Mouse (Mus musculus): ENCODE results near the gene Tgfa.

The Tgfa gene

DNA sequence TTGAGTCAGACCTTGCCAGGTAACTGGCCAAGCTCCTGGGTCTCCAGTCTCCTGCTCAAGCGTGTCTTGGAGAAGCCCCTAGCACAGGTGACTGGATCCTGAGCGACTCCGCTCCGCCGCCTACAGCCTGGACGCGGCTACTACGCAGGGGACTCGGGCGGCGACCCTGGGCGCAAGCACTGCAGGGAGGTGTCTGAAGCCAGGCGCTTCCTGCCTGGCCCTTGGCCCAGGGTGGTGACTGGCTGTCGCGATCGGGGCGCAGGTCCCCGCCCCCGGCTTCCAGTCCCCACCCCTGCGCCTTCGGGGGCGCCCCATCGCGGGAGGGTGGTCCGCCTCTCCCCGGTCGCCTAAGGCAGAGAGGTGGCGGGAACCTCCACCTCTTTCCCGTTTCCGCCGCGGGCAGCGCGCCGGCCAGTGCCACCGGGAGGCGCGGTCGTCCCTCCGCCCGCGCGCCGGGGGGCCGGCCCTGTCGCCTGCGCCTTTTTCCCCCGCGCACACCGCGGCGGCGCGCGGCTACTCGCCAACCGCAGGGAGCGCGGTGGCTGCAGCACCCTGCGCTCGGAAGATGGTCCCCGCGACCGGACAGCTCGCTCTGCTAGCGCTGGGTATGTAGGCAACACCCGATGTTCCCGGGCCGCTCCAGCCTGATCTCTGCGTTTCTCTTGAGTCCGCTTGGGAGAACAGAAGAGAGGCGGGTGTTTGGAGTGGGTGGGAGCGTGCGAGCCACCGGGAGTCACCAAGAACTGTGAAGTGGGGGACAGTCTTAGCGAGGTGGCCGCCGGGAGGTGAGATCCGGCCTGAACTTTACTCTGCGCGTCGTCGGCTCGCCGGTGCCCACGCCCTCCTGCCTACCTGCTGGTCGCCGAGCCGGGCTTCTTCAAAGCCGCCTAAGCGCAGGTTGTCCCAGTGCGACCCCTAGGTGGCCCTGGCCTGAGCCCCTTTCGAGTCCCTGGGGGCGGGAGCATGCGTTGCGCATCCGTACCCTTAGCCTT, at the start of gene Tgfa:
Tgfa (plus strand) TSS at position 283 of the 992 bp plus-strand sequence.
- DNase-seq (ENCODE audit: low read depth, low spot score), result no peak

DNA sequence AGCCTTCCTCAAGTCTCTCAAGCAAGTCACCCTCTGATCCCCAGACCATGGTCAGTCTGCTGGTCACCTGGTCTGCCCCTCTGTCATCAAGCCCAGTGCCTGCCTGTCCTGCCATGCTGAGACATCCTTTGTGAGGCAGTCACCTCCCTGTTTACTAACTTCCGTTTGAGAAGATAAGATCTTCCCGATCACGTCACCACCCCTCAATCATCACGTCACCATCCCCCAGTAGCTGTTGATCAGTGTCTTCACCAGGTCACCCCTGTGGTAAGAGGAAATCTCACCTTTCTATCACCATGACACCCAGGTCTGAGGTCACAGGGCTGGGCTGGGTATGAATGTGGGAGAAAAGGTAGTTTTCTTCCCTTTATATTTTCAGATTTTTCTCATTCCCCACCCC, 46.5 kb upstream of the Tgfa start:
- no peak for DNase-seq (ENCODE audit: low read depth, low spot score)

DNA sequence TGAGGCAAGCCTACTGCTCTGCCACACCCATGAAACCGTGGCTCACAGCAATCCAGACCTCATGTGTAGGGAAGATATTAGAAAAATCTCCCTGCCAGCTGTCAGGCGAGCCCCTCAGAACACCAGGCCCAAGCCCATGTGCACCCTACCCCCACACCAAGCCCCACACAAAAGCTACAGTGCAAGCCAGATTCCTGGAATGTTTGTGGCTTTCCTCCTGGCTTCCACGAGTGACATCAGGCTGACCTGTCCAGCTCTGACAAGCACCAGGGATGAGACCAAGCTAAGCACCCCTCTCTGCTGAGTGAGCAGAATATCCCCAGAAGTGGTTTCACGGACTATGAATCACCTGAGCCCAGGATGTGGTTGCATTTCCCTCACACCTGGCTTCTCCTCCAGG, 46.0 kb upstream of the Tgfa start:
- DNase-seq (ENCODE audit: low read depth, low spot score), result no peak

DNA sequence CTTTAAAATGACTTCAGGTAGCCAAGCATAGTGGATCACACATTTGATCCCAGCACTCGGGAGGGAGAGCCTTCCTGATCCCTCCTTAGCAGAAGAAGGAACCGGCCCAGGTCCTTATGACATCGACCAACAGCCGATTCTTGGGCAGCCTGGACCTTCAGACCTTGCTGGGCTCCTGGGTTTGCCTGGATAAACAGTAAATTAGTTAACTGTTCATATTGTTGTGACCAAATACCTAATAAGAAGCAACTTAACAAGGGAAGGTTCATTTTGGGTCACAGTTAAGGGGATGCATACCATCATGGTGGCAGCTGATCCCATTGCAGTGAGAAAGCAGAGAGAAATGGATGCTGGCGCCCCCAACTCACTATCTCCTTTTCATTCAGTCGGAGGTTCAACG, 42.3 kb upstream of the Tgfa start:
- no peak for DNase-seq (ENCODE audit: low read depth, low spot score)

DNA sequence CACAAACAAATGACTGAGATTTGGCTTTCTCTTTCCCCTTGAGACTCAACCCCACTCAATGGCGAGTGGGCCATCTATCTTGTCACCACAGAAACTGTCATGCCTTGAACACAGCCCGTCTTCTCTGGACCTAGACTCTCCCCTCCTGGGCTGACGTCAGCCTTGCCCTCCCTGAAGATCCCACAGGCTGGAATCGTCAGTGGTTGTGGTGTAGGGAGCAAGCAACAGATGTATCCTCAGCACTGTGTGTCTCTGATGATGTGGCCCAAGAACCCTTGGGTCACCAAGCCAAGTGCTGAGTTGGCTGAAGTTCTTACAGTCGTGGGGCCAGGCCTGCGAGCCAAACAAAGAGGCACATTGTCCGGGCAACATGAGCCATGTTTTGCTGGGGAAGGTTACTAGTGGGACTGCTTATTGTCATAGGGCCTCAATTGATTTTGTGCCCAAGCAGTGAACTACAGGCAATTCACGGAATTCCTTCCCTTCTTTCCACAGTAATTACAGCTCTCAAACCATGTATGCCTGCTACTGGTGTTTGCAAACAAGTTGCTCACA, 41.5 kb upstream of the Tgfa start:
- DNase-seq (ENCODE audit: low read depth, low spot score), result no peak

DNA sequence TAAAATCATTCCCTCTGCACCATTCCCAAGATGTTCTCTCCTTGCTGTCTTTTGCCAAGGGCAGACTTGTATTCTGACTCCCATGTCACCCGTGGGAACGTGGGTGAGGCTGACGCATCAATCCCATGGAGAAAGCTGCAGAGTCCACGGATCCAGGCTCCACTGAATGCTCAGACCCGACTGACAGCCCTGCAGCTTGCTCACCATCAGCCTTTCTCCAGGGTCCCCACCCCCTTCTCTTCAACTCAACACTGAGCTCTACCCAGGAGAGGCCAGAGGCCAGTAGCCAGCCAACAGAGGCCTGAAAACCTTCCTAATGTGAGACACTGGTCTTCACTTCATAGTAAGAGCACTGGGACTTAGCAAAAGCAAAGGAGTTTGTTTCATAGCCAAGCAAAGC, 41.0 kb upstream of the Tgfa start:
- no peak for DNase-seq (ENCODE audit: low read depth, low spot score)

DNA sequence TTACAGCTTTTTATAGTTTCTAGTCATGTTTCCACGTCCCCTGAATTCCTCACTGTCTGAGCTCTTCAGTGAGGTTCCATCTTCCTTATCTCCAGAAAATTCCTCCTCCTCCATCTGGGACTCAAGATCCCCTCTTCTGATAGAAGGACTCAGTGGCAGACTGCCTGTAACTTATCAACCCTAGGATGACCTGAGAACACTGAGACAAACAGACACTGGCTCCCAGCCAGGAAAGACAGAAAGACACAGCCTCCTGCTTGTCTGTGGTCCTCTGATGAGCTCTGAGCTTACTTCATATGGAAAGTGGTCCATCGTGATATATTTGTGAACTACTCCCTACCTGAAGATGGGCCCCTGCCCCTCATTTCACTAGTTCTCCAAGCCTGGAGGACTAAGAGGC, 40.5 kb upstream of the Tgfa start:
- DNase-seq (ENCODE audit: low read depth, low spot score), result no peak

DNA sequence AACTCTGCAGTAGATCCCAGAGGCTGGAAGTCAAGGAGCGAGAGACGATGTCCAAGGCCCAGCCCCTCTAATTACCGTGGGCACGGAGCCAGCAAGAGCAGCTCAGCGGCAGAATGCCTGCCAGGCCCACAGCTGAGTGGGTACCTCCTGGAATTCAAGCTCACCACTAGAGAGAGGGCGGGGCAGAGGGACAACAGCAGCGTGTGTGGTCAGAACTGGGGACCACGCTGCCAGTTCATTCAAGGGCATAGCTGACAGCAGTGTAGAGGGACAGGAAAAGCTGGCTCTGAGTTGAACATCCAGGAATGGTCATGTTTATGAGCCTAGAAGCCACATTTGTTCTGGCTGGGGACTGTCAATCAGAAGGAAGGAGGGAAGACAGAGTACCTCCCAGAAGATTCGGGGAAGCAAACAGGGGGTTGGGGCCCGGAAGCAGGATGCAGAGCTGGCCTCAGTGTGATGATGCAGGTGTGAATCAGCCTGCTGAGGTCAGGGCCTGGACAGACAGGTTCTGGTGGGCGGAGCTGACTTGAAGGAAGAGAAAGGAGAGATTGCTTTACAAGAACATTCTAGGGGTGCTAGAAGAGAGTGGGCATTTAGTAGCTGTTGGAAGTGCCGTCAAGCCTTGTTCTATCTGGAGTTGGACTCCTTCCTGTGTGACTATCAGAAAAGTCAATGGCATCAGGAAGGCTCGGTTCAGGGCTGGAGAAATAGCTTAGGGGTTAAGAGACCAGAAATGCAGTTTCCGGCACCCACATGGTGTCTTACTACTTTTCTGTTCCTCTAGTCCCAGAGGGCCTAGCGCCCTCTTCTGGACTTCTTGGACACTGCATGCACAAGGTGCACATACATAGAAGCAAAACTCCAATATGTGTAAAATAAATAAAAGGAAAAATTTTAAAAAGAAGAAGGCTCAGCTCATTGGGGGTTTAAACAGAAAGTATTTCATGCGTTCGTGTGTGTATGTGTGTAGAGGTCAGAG, 37.5 kb upstream of the Tgfa start:
- no peak for DNase-seq (ENCODE audit: low read depth, low spot score)

DNA sequence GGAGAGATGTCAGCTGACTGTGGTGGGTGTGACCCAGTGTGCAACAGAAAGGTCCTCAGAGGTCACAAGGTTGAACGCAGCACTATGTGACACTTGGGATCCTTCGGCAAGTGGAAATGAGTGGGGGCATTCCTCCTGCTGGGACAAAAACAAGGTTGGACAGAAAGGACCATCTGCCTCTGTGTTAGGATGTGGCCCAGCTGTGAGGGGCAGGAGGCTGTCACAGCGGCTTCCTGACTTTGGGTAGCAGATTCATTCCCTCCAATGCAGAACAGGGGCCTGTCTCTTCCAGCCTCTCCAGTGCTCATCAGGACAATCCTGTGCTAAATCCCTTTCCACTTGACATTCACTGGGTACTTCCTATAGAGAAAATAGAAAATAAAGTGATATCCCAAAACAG, 34.1 kb upstream of the Tgfa start:
- DNase-seq (ENCODE audit: low read depth, low spot score), result no peak

DNA sequence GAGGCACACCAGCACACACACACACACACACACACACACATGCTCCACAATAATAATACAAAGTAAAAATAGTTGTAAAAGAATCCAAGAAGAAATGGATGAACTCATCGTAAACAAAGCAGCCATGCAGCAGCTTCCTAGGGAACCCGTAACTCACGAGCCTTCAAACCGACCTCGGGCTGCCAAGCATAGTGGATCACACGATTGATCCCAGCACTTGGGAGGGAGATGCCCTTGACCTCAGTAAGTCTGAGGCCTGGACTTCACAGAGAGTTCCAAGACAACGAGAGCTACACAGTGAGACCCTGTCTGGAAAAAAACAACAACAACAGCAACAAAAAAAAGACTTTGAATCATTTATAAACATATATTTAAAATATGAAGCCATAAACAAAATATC, 33.4 kb upstream of the Tgfa start:
- DNase-seq (ENCODE audit: low read depth, low spot score), result no peak

DNA sequence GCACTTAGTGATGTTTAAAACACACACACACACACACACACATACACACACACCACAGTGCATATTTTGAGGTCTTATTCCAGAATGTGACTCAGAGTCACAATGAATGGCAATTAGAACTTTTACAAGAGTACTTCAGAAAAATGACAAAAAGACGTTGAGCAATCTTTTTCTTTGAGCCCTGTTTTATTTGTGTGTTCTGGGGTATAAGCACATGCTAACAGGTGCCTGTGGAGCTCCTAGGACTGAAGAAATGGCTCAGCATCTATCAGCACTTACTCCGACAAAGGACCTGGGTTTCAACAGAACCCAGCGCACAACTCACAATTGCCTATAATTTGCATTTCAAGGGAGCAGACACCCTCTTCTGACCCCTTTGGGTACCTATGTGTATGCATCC, 31.0 kb upstream of the Tgfa start:
- DNase-seq (ENCODE audit: low read depth, low spot score), result no peak

DNA sequence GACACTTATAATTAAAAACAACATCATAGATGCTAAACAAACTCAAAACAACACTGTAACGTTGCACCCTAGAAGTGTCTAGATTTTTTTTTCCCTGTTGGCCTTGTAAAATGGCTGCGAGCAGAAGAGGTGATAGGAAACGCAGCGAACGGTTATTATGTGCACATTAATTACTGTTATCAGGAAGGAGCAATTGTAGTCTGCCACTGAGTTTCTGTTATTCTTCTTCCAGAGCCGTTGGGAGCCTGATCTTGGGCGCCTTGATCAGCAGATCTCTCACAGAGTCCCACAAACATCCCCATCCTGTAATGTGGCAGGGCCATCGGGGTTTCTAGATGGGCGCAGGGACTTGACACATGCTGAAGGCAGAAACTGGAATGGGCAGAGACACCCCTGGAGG, 28.6 kb upstream of the Tgfa start:
- DNase-seq (ENCODE audit: low read depth, low spot score), result no peak

DNA sequence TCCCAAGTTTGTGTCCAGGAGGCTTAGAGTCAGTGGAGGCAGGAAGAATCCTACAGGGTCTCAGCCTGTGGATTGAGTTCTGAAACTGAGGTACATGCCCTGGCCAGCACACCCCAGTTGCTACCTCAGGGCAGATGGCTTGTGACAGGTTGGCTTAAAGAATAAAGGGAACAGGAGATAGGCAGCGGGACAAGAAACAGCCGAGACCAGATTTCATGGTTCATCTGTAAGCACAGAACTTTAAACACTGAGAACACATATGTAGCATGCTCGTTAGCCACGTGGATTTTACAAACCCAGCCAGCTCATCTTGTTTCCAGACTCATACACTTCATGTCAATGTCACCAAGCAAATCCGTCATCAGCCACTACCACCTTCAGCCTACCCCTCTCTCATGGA, 27.2 kb upstream of the Tgfa start:
- no peak for DNase-seq (ENCODE audit: low read depth, low spot score)

DNA sequence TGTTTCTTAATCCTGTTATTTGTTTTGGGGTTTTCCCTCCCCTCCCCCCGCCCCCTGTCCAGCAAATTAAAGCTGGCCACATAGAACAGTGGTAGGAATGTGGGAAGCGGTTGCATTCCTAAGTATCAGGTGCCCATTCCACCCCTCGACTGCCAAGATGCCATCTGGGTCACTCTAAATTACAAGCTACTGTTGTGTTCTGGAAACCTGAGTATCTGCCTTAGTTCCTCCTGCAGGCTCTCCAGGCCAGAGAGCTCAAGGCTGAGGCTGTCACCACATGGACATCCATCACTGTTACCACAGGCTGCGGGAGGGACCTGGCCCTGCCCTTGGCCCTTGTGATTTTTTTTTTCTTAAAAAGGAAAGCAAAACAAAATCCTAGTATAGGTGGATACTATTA, 25.9 kb upstream of the Tgfa start:
- no peak for DNase-seq (ENCODE audit: low read depth, low spot score)

DNA sequence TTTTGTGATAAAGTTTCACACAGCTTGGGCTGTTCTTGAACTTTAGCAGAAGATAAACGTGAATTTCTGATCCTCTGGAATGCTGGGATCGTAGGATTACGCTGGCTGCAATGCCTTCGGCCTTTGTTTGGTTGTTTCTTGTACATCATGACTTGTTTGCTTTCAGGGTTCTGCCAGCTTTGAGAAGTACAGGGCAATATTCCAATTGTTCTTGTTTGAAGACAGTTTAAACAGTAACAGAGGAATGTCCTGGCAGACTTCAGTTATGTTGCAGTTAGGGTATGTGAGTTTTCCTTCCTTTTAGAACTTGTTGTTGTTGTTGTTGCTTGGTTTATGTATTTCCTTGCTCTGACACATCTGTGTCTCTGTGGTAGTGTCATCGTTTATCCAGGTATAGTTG, 18.8 kb upstream of the Tgfa start:
- DNase-seq (ENCODE audit: low read depth, low spot score), result no peak

DNA sequence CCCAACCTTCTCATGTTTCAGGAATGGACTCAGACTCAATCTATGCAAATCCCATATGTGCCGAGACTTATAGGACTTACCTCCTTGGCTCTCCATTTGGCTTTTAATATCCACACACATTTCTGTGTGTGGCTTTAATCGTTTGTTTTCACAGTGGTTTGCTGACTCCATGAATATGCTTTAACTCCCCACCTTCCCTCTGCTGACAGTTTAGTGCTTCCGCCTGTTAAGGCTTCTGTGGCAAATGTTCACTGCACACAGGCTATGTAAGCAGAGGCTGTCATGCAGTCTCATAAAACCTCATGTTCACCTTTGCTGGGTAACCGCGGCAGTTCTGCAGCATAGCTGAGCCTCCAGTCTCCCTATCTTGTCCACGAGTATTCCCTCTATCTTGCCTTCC, 18.3 kb upstream of the Tgfa start:
- DNase-seq (ENCODE audit: low read depth, low spot score), result no peak

DNA sequence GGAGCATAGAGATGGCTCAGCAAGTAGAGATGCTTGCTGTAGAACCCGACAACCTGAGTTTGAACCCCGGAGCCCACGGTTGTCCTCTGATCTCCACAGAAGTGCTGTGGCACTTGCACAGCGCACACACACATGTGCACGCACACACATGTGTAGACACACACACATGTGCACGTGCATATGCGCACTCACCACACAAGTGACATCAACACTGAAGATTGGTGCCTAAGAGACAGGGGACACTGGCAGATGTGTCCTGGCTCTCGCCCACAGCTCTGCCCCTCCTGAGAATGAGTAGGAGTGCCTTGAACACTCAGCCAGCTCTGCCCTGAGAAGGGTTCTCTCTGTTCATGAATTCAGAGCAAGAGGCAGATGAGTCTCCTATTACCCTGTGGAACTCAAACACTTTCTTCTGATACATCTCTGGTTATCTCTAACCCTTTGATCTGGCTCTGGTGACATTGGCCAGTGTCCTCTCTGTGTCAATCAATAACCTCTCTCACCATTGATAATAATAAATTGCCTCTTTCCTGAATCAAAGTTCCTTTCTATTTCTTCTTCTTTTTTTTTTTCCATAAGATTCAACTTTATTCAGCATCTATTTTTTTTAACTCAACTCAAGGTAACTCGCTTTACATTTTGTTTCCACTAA, 17.6 kb upstream of the Tgfa start:
- no peak for DNase-seq (ENCODE audit: low read depth, low spot score)

DNA sequence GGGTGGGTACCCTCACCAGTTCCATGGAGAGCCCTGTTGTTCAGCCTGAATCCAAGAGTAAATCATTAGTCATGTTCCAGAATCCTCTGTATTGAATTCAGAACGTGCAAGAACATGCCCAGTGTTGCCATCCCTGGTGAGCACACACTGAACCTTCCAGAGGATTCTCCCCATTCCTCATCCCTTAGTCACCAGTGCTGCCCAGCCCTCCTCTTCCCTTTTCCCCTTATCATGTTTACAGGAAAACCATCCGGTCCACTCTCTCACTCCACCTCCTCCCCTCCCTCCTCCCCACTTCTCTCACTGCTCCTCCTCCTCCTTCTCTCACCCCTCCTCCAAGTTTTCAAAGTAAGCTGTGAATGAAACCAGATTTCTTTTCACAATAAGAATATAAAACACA, 14.4 kb upstream of the Tgfa start:
- no peak for DNase-seq (ENCODE audit: low read depth, low spot score)

DNA sequence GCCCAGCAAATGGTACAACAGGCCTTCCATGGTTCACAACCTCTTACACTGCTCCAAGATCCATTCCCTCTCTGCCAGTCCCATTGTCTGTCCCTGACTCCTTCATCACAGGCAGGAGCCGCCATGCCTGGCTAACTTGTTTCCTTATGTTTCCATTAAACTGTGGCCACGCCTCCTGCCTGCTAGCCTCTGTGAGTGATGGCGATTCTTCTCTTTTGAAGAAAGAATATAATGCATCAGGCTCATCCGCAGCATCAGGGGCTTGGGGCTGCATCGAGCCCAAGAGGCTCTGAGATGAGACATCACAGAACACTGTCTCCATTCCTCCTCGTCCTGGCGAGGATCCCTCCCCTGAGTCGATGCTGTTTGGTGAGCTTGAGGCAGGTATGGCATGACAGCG, 13.0 kb upstream of the Tgfa start:
- DNase-seq (ENCODE audit: low read depth, low spot score), result no peak

DNA sequence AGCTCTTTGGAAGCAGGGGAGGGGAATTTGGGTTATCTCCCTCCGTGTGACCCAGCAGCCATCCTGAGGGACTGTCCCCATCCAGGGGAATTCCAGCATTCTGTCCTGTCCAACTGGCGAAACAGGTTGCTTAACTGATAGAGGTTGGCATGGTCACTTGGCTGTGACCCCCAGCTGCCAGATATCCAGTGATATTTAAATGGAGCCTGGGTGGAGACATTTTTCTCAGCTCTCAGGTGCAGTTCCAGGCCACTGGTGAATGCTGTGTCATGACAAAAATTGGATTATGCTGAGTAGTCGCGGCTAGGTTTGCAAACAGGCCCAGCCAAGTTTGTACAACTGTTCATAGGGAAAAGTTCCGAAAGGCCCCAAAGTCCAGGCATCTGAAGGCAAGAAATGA, 12.4 kb upstream of the Tgfa start:
- no peak for DNase-seq (ENCODE audit: low read depth, low spot score)

DNA sequence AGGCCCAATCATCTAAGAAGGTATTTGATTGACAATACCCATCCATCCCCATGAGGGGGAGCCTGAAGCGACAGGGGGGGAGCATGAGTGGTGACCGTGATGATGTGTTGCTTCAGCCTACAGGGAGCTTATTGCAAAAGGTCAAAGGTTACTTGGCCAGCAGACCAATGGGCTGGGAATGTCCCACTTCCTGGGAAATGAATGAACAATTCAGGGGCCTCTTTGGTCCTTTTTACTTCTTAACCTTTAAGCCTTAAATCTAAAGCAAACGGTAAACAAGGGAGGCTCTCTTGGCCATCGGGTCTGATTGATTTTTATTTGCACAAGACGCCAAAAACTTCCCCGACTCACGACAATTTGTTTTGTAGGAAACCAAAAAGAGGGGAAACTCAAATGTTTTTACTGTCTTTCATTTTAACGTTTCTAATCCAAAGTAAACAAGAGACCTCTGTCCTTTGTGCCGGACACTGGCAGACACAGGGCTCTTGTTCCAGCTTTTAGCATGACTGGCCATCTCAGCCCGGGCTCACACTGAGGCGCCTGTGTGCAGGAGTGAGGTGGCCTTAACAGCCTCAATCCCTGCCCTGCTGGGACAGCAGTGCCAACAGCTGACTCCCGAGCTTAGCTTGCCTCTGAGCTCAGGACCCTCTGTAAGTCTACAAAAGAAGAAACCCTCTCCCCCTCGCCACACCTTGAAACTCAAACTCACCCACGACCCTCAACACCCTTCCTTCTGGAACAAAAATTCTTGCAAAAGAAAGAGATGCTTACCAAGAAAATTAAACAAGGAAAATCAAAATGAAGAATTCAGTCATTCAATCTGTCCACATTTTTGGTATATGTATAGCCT, 8.7 kb upstream of the Tgfa start:
- DNase-seq (ENCODE audit: low read depth, low spot score), result no peak
